Comparison of ENCODE assay signal across 31 mouse cellular contexts in the genomic region with DNA sequence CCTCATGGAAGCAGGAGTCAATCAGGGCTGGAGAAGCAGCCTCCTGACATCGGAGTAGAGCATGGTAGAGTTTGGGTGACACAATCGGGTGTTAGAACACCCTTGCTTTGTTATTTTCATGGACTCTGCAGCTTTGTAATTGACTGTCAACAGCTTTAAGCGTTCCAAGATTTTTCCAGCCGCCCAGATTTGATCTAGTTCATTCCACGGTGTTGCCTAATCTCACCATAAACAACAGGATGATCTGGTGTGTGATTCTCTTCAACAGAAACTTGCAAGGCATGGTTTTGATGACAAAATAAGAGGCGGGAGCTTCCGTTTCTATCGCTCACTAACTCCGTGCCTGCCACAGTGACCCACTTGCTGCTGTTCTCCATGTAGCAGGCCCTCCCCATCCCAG. TPM values are rescaled to one million over a fixed set of nuclear protein-coding genes. Genes with fewer than 3 reads are reported as not detected.
DNase-seq lines count a peak whose midpoint lies in the region; ATAC-seq and TF ChIP-seq lines count a peak whose summit lies in the region.
"Had no signal": no experiment of that assay in that cellular context is flagged by ENCODE, and none has a peak within 500 bp of the region (broad histone marks: within the 10 kb centered on the region; RNA-seq: fewer than 3 reads in every experiment).

No protein-coding gene starts in this region.

- no peak for TF ChIP-seq EP300 in stomach, postnatal 0 days (optimal IDR thresholded peaks at IDR 0.05)

- no peaks in the 10 kb centered on the region for H3K79me2 ChIP-seq in liver, adult 2 months (ENCODE audit: control insufficient read depth, insufficient read depth, low read length)

- TF ChIP-seq POLR2A in liver, adult 2 months (IDR thresholded peaks at IDR 0.05; ENCODE audit: extremely low read depth, insufficient read depth, low read length), result no peak

- peaks cover 13% of the 10 kb centered on the region; the same call in 1 of the 2 replicates for H3K36me3 ChIP-seq in liver, adult 2 months (ENCODE audit: control insufficient read depth, insufficient read depth, low read length)
- no peaks in the 10 kb centered on the region for H3K36me3 ChIP-seq in liver, embryonic 12.5 days
- no peaks in the 10 kb centered on the region for H3K36me3 ChIP-seq in midbrain, embryonic 11.5 days (ENCODE audit: control insufficient read depth, insufficient read depth, low read length)
- peaks cover 1% of the 10 kb centered on the region; the same call in 1 of the 2 replicates for H3K36me3 ChIP-seq in midbrain, postnatal 0 days (ENCODE audit: insufficient read depth, low read length)
- H3K36me3 ChIP-seq in limb, embryonic 15.5 days, result peaks cover 3% of the 10 kb centered on the region
- no peaks in the 10 kb centered on the region for H3K36me3 ChIP-seq in stomach, postnatal 0 days (ENCODE audit: control insufficient read depth, insufficient read depth, low read length)
- H3K36me3 ChIP-seq: forebrain, embryonic 10.5 days; intestine, embryonic 15.5 days; liver, embryonic 15.5 days; neural tube, embryonic 15.5 days had no signal

- no peak overlapping the region for H3K9ac ChIP-seq in liver, adult 2 months (ENCODE audit: low read depth, low read length)
- no peak overlapping the region for H3K9ac ChIP-seq in liver, embryonic 12.5 days
- no peak overlapping the region for H3K9ac ChIP-seq in midbrain, embryonic 11.5 days (ENCODE audit: low read length)
- H3K9ac ChIP-seq in midbrain, postnatal 0 days (replicated peaks; ENCODE audit: low read length, poor library complexity, severe bottlenecking), result no peak overlapping the region
- H3K9ac ChIP-seq in limb, embryonic 15.5 days, result no peak overlapping the region
- no peak overlapping the region for H3K9ac ChIP-seq in stomach, postnatal 0 days (ENCODE audit: low read length)
- H3K9ac ChIP-seq: heart, embryonic 13.5 days; intestine, embryonic 15.5 days; liver, embryonic 15.5 days; neural tube, embryonic 15.5 days had no signal

- 57% methylated on average over 9 of the region's 9 CpGs for WGBS in liver, adult 2 months
- WGBS in liver, embryonic 12.5 days (ENCODE audit: insufficient replicate concordance), result 74% methylated on average over 9 of the region's 9 CpGs
- WGBS in midbrain, embryonic 11.5 days, result 89% methylated on average over 9 of the region's 9 CpGs
- WGBS in midbrain, postnatal 0 days, result 87% methylated on average over 9 of the region's 9 CpGs
- 68% methylated on average over 9 of the region's 9 CpGs for WGBS in limb, embryonic 15.5 days
- WGBS in stomach, postnatal 0 days, result 48% methylated on average over 9 of the region's 9 CpGs

- TF ChIP-seq CTCF in liver, adult 2 months (IDR thresholded peaks at IDR 0.05; ENCODE audit: low read depth, low read length), result no peak
- no peak for TF ChIP-seq CTCF in midbrain, postnatal 0 days (IDR thresholded peaks at IDR 0.05)
- TF ChIP-seq CTCF in stomach, postnatal 0 days (IDR thresholded peaks at IDR 0.05; ENCODE audit: low read depth), result no peak

- ATAC-seq in liver, embryonic 12.5 days, result no peak
- ATAC-seq in midbrain, embryonic 11.5 days (ENCODE audit: low FRiP score), result no peak
- ATAC-seq in midbrain, postnatal 0 days (ENCODE audit: low FRiP score), result no peak
- no peak for ATAC-seq in limb, embryonic 15.5 days (ENCODE audit: insufficient number of reproducible peaks, low FRiP score, low TSS enrichment, low read depth)
- ATAC-seq in stomach, postnatal 0 days (ENCODE audit: low FRiP score, low TSS enrichment), result no peak
- ATAC-seq: activated CD4-positive, CD25-positive, alpha-beta regulatory T cell, adult 4 months; CD4-positive, CD25-positive, alpha-beta regulatory T cell, adult 4 months; forebrain, embryonic 16.5 days; hindbrain, embryonic 16.5 days; intestine, embryonic 15.5 days had no signal

- no peak overlapping the region for H3K4me2 ChIP-seq in liver, embryonic 12.5 days
- H3K4me2 ChIP-seq in midbrain, embryonic 11.5 days, result no peak overlapping the region
- H3K4me2 ChIP-seq in midbrain, postnatal 0 days (ENCODE audit: low read depth, low read length, poor library complexity, severe bottlenecking), result no peak overlapping the region
- H3K4me2 ChIP-seq in limb, embryonic 15.5 days, result no peak overlapping the region
- no peak overlapping the region for H3K4me2 ChIP-seq in stomach, postnatal 0 days (replicated peaks; ENCODE audit: low read depth)
- H3K4me2 ChIP-seq: heart, embryonic 13.5 days; intestine, embryonic 15.5 days; liver, embryonic 15.5 days; neural tube, embryonic 15.5 days had no signal

- no peak overlapping the region for H3K4me3 ChIP-seq in liver, adult 2 months (ENCODE audit: insufficient read depth, low read depth, low read length)
- H3K4me3 ChIP-seq in liver, embryonic 12.5 days, result no peak overlapping the region
- H3K4me3 ChIP-seq in midbrain, embryonic 11.5 days (ENCODE audit: low read depth, low read length), result no peak overlapping the region
- no peak overlapping the region for H3K4me3 ChIP-seq in midbrain, postnatal 0 days (ENCODE audit: low read depth, low read length)
- H3K4me3 ChIP-seq in limb, embryonic 15.5 days, result no peak overlapping the region
- no peak overlapping the region for H3K4me3 ChIP-seq in stomach, postnatal 0 days (ENCODE audit: low read depth, low read length)
- H3K4me3 ChIP-seq: forebrain, embryonic 10.5 days; heart, embryonic 13.5 days; intestine, embryonic 15.5 days; liver, embryonic 15.5 days; neural tube, embryonic 15.5 days had no signal

- H3K27me3 ChIP-seq in liver, adult 2 months (ENCODE audit: control insufficient read depth, insufficient read depth, low read length), result no peaks in the 10 kb centered on the region
- peaks cover 8% of the 10 kb centered on the region; the same call in 1 of the 2 replicates for H3K27me3 ChIP-seq in liver, embryonic 12.5 days (replicated peaks)
- no peaks in the 10 kb centered on the region for H3K27me3 ChIP-seq in midbrain, embryonic 11.5 days (ENCODE audit: control insufficient read depth, insufficient read depth, low read length)
- no peaks in the 10 kb centered on the region for H3K27me3 ChIP-seq in midbrain, postnatal 0 days (ENCODE audit: insufficient read depth, low read length)
- no peaks in the 10 kb centered on the region for H3K27me3 ChIP-seq in limb, embryonic 15.5 days
- no peaks in the 10 kb centered on the region for H3K27me3 ChIP-seq in stomach, postnatal 0 days (ENCODE audit: control insufficient read depth, insufficient read depth, low read length)
- H3K27me3 ChIP-seq: heart, embryonic 13.5 days; intestine, embryonic 15.5 days; liver, embryonic 15.5 days; neural tube, embryonic 15.5 days had no signal

- no peak overlapping the region for H3K27ac ChIP-seq in liver, adult 2 months (replicated peaks; ENCODE audit: insufficient read depth, low read depth, low read length)
- H3K27ac ChIP-seq in liver, embryonic 12.5 days, result no peak overlapping the region
- no peak overlapping the region for H3K27ac ChIP-seq in midbrain, embryonic 11.5 days (ENCODE audit: low read depth, low read length)
- no peak overlapping the region for H3K27ac ChIP-seq in midbrain, postnatal 0 days (ENCODE audit: low read depth, low read length)
- H3K27ac ChIP-seq in limb, embryonic 15.5 days, result peak overlapping the region; percentile 48
- H3K27ac ChIP-seq in stomach, postnatal 0 days (replicated peaks), result peak overlapping the region; percentile 65
- H3K27ac ChIP-seq: forebrain, embryonic 10.5 days; heart, embryonic 13.5 days; intestine, embryonic 15.5 days; liver, embryonic 15.5 days; macrophage; neural tube, embryonic 15.5 days had no signal

- peak; percentile 45 for DNase-seq in liver, adult 2 months (ENCODE audit: extremely low read depth, low read depth, low spot score)
- DNase-seq in midbrain, embryonic 11.5 days (ENCODE audit: low spot score, missing footprints), result peak; percentile 41
- no peak for DNase-seq in midbrain, postnatal 0 days (ENCODE audit: low spot score)
- no peak for DNase-seq in stomach, postnatal 0 days (ENCODE audit: low spot score)
- DNase-seq in cerebellum, postnatal 36 days, result no peak
- DNase-seq in left cerebral cortex, adult 18-20 months (ENCODE audit: low spot score in 2 of 2), result no peak
- DNase-seq: adrenal gland, adult 2 months; adrenal gland, postnatal 36 days; cerebellum, adult 18-20 months; cerebellum, postnatal 10 days; gastrocnemius, postnatal 10 days; heart, postnatal 10 days; kidney, adult 9 months; kidney, postnatal 10 days; layer of hippocampus, adult 9-11 months; midbrain, embryonic 14.5 days; retina, postnatal 1 day; right cerebral cortex, postnatal 14 days; thymus, adult 2 months had no signal

- H3K4me1 ChIP-seq in liver, adult 2 months (ENCODE audit: control insufficient read depth, insufficient read depth, low read length), result peaks cover 3% of the 10 kb centered on the region; the same call in 1 of the 2 replicates
- H3K4me1 ChIP-seq in liver, embryonic 12.5 days, result peaks cover 7% of the 10 kb centered on the region; the same call in 1 of the 2 replicates
- peaks cover 12% of the 10 kb centered on the region for H3K4me1 ChIP-seq in midbrain, embryonic 11.5 days (ENCODE audit: control insufficient read depth, insufficient read depth, low read length)
- peaks cover 10% of the 10 kb centered on the region; the same call in 1 of the 2 replicates for H3K4me1 ChIP-seq in midbrain, postnatal 0 days (ENCODE audit: insufficient read depth, low read length)
- peaks cover 44% of the 10 kb centered on the region for H3K4me1 ChIP-seq in limb, embryonic 15.5 days
- peaks cover 3% of the 10 kb centered on the region; the same call in 1 of the 2 replicates for H3K4me1 ChIP-seq in stomach, postnatal 0 days (replicated peaks; ENCODE audit: control insufficient read depth, insufficient read depth)

- no peaks in the 10 kb centered on the region for H3K9me3 ChIP-seq in liver, embryonic 12.5 days (replicated peaks)
- H3K9me3 ChIP-seq in midbrain, embryonic 11.5 days (ENCODE audit: control insufficient read depth, low read length), result no peaks in the 10 kb centered on the region
- H3K9me3 ChIP-seq in midbrain, postnatal 0 days (ENCODE audit: low read length), result no peaks in the 10 kb centered on the region
- H3K9me3 ChIP-seq in limb, embryonic 15.5 days, result no peaks in the 10 kb centered on the region
- H3K9me3 ChIP-seq in stomach, postnatal 0 days (ENCODE audit: control insufficient read depth, low read length), result no peaks in the 10 kb centered on the region
- H3K9me3 ChIP-seq: forebrain, embryonic 10.5 days; heart, embryonic 13.5 days; intestine, embryonic 15.5 days; liver, embryonic 15.5 days; neural tube, embryonic 15.5 days had no signal

RNA-seq across cellular contexts. Expression of a gene that starts 46.1 kb away (rescaled TPM):
- total RNA-seq in liver, adult 2 months (2014; rRNA removed), result 25.8 and 29.2 TPM in 2 replicates
- 14.4 and 14.6 TPM in 2 replicates for polyA plus RNA-seq in liver, adult 2 months (2012; rRNA removed)
- 85.9 and 92.8 TPM in 2 replicates for polyA plus RNA-seq in liver, embryonic 12.5 days (2016; fragmentation: Nextera tagmentation; extraction: Ambion mirVana)
- polyA plus RNA-seq in midbrain, embryonic 11.5 days (2014; fragmentation: Nextera tagmentation; extraction: Ambion mirVana), result 147 and 151 TPM in 2 replicates
- total RNA-seq in midbrain, postnatal 0 days (2014; rRNA removed), result 106 and 129 TPM in 2 replicates
- 153 and 160 TPM in 2 replicates for polyA plus RNA-seq in midbrain, postnatal 0 days (2015; fragmentation: Nextera tagmentation; extraction: Ambion mirVana)
- 161 and 163 TPM in 2 replicates for polyA plus RNA-seq in limb, embryonic 15.5 days (2015; fragmentation: Nextera tagmentation; extraction: Ambion mirVana)
- polyA plus RNA-seq in stomach, postnatal 0 days (2015; fragmentation: Nextera tagmentation; extraction: Ambion mirVana), result 119 and 134 TPM in 2 replicates
- total RNA-seq in left cerebral cortex, adult 18-20 months (2021), result 10 to 100 TPM; 75.5 to 84.4 TPM

Comparison
In these comparisons a context has a peak if more than half of its experiments do, and no peak if none do; other contexts are left out.
1. DNase-seq: peak in liver, adult 2 months (single experiment) and midbrain, embryonic 11.5 days (single experiment); none in midbrain, postnatal 0 days (single experiment), stomach, postnatal 0 days (single experiment), cerebellum, postnatal 36 days (0 of 2) and left cerebral cortex, adult 18-20 months (0 of 2).
2. H3K27ac ChIP-seq: peak in limb, embryonic 15.5 days (single experiment) and stomach, postnatal 0 days (single experiment); none in liver, adult 2 months (single experiment), liver, embryonic 12.5 days (single experiment), midbrain, embryonic 11.5 days (single experiment) and midbrain, postnatal 0 days (single experiment).